Mouse (Mus musculus) hindbrain, embryonic 12.5 days (tissue): ENCODE measurements around the gene Thada. TPM values are rescaled to one million over a fixed set of nuclear protein-coding genes. Genes with fewer than 3 reads are reported as not detected.

Source experiments
- ATAC-seq: fragments of 200-750 bp; cut with Nextera tagmentation; 2 replicates; pipeline ENCODE4 v1.8.0; 2017; ENCODE audit warnings: moderate TSS enrichment; ENCODE audit not compliant: low FRiP score
- H3K27ac ChIP-seq: fragments of 300-500 bp; sonication (generic); 2 replicates; pipeline ENCODE4 v1.5.1; 2016; ENCODE audit warnings: mild to moderate bottlenecking
- H3K27me3 ChIP-seq: fragments of 300-500 bp; sonication (generic); 2 replicates; pipeline ENCODE4 v1.6.1; 2016; ENCODE audit warnings: mild to moderate bottlenecking
- H3K36me3 ChIP-seq: fragments of 300-500 bp; sonication (generic); 2 replicates; pipeline ENCODE4 v1.6.1; 2016; ENCODE audit warnings: mild to moderate bottlenecking
- H3K4me1 ChIP-seq: fragments of 300-500 bp; sonication (generic); 2 replicates; pipeline ENCODE4 v1.6.1; 2016
- H3K4me2 ChIP-seq: fragments of 300-500 bp; sonication (generic); replicated peaks from 2 replicates; pipeline ENCODE4 v1.6.1; 2016; ENCODE audit warnings: mild to moderate bottlenecking
- H3K4me3 ChIP-seq: fragments of 300-500 bp; sonication (generic); 2 replicates; pipeline ENCODE4 v1.5.1; 2016; ENCODE audit warnings: mild to moderate bottlenecking
- H3K9ac ChIP-seq: fragments of 300-500 bp; sonication (generic); 2 replicates; pipeline ENCODE4 v1.6.1; 2016; ENCODE audit warnings: mild to moderate bottlenecking, moderate library complexity
- H3K9me3 ChIP-seq: fragments of 300-500 bp; sonication (generic); replicated peaks from 2 replicates; pipeline ENCODE4 v1.6.1; 2016; ENCODE audit warnings: mild to moderate bottlenecking
- WGBS: fragments of 180-500 bp; shearing (Covaris S2); methylation state at CpG from one replicate; pipeline ENCODE4 v1.1.7; 2016; 5-methylcytosine and 5-hydroxymethylcytosine counted together
- polyA plus RNA-seq: library from polyadenylated mRNA; unstranded; fragments of >200 nt; fragmentation: Nextera tagmentation; extraction: Ambion mirVana; gene quantifications from 2 replicates; pipeline ENCODE4 v1.2.1, GENCODE M21; 2016

Thada gene
- polyA plus RNA-seq, 1 experiment from 2014 or later, result 9.9 TPM

- H3K4me3 ChIP-seq, result no peak overlapping the region
- no peak overlapping the region; the same call in 1 of the 2 replicates for H3K9ac ChIP-seq
- 0 out of 2 replicates have a peak, but pooled peaks cover 4% of the 10 kb centered on the region for H3K9me3 ChIP-seq
- peaks cover 35% of the 10 kb centered on the region for H3K4me1 ChIP-seq
- ATAC-seq, result no peak
- peaks cover 12% of the 10 kb centered on the region for H3K27me3 ChIP-seq
- H3K27ac ChIP-seq, result peak overlapping the region; percentile 57
- 0 out of 2 replicates have a peak overlapping the region, but pooled peaks have one; percentile 6 for H3K4me2 ChIP-seq
- 65% methylated on average over 18 of the region's 18 CpGs for WGBS
- H3K36me3 ChIP-seq, result 0 out of 2 replicates have a peak, but pooled peaks cover 3% of the 10 kb centered on the region
Observed at GRCm38 (mm10) chr17:84181502-84182310, 284.3 kb downstream of the Thada start.

DNA sequence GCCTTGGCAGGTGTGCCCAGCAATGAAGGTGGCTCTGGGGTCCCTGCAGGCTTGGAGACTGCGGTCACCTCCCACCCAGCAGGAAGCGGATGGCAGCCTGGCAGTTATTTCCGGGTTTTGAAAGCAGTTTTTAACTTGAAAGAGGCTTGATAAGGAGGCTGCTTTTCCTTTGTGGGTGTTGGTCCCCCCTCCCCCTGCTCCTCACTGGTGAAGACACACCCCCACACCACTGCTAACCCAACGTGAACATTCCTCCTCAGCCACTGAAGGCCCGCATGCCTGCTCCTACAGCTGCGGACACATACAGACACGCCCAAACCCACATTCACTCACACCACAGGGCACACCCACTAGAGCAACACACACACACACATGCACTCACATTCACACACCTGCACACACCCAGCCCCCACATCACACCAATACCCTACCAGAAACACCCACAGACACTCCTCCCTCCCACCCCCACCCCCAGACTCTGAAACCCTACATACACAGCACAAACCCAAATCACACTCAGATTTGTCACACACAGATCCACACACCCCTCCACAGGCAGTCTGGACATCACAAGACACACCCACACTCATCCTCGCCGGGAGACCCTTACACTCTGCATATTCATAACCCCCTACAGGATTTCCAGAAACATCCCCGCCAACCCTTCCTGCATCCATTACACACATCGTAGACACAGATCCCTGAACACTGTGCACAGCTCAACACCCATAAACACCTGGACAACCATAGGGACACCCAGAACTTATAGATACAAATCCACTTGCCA is 285.1 kb downstream of the Thada start:
- 0 out of 2 replicates have a peak, but pooled peaks cover 4% of the 10 kb centered on the region for H3K9me3 ChIP-seq
- peaks cover 35% of the 10 kb centered on the region for H3K4me1 ChIP-seq
- H3K4me3 ChIP-seq, result no peak overlapping the region
- H3K9ac ChIP-seq, result no peak overlapping the region
- no peak for ATAC-seq
- WGBS, result 38% methylated on average over 11 of the region's 11 CpGs
- H3K27ac ChIP-seq, result no peak overlapping the region
- peaks cover 7% of the 10 kb centered on the region; the same call in 1 of the 2 replicates for H3K27me3 ChIP-seq
- H3K4me2 ChIP-seq, result no peak overlapping the region
- 0 out of 2 replicates have a peak, but pooled peaks cover under 1% of the 10 kb centered on the region for H3K36me3 ChIP-seq

DNA sequence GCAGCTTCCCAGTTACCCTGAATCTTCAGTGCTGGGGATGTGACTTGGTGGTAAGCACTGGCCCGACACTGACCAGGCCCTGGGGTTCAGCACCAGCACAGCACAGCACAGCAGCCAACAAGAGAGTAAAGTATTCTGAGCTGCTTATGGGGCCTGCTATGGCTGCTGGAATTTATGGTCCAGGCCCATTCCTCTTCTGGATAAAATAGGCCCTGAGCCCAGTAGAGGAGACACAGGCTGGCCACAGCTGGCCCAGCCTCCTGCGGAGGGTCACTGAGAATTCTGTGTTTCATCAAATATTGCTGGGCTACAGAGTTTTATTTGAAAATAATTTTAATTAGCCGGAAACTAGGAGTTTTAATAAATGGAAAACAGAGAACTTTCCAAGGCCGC is 286.0 kb downstream of the Thada start:
- Histone ChIP-seq H3K4me2 (no peak overlapping the region), H3K27me3 (peaks cover 6% of the 10 kb centered on the region; the same call in 1 of the 2 replicates), H3K4me1 (peaks cover 35% of the 10 kb centered on the region), H3K27ac (no peak overlapping the region), H3K36me3 (no peaks in the 10 kb centered on the region), H3K9ac (no peak overlapping the region), H3K4me3 (no peak overlapping the region), H3K9me3 (peaks cover 13% of the 10 kb centered on the region)
- no peak for ATAC-seq
- 82% methylated on average over 4 of the region's 4 CpGs for whole genome bisulfite sequencing

DNA sequence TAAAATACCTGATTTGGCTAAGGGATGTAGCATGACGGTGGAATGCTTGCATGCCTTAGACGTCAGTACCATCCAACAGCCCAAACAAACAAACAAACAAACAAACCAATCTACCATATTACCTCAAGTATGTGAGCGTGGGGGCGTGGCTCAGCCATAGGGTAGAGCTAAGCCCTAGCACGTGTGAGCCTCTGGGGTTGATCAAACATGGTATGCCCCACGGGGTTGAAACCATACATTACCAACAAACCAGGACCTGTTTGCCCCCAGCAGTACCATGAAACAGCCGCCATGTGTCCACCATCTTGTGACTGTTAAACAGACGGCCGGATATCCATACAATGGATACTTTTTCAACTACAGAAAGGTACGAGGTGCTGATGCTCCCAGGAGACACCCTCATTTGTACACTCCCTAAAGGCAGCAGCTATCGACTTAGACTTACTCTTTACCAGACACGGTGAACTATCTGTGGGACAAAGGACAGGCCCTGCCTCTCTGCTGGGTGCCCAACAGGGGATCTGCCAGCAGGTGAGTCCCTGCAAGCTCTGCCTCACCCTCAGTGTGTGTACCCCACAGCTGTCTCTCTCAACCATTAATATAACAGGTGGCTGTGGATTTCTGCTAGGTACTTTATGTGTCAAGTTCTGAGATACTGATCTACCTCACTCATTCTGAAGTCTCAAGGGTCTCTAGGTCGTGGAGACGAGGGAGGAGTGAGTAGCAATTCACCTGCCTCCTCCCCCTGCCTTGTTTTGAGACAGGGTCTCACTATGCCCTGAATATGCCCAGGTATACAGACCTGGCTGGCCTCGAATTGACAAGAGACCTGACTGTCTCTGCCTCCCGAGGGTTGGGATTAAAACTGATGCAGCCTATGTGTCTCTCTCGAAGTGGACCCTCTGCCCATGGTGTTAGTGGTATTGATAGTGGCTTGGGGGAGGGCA is 286.7 kb downstream of the Thada start:
- Histone ChIP-seq H3K27me3 (peaks cover 6% of the 10 kb centered on the region; the same call in 1 of the 2 replicates), H3K4me2 (no peak overlapping the region), H3K27ac (no peak overlapping the region), H3K9ac (no peak overlapping the region), H3K36me3 (no peaks in the 10 kb centered on the region), H3K4me3 (no peak overlapping the region), H3K9me3 (peaks cover 13% of the 10 kb centered on the region), H3K4me1 (peaks cover 35% of the 10 kb centered on the region)
- ATAC-seq, result no peak
- WGBS, result 84% methylated on average over 17 of the region's 17 CpGs

DNA sequence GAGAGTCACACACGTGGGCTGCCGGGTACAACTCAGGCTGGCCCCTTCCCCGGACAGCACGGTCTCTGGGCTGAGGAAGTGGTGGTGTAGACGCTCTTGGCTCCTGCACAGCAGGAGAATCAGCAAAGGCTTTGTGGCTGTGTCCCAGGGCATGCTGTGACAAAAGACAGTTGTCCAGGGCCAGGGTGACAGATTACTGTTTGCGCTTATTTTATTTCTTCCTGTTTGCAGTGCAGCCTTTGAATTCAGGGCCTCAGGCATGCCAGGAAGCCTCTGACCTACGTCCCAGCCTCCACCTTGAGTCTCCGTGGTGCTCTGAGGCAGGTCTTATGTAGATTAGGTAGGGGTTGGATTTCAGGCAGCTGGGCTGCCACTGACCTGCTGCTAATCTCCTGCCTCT is 288.5 kb downstream of the Thada start:
- Histone ChIP-seq H3K4me2 (no peak overlapping the region), H3K27ac (no peak overlapping the region), H3K4me1 (peaks cover 23% of the 10 kb centered on the region), H3K27me3 (peaks cover 6% of the 10 kb centered on the region; the same call in 1 of the 2 replicates), H3K36me3 (no peaks in the 10 kb centered on the region), H3K4me3 (no peak overlapping the region), H3K9ac (no peak overlapping the region), H3K9me3 (peaks cover 13% of the 10 kb centered on the region)
- no peak for ATAC-seq
- 17% methylated on average over 8 of the region's 8 CpGs for WGBS

GRCm38 (mm10) chr17:84176446-84176845 is 289.6 kb downstream of the Thada start:
- no peaks in the 10 kb centered on the region for H3K36me3 ChIP-seq
- 91% methylated on average over 7 of the region's 7 CpGs for WGBS

GRCm38 (mm10) chr17:84175196-84175595 is 290.8 kb downstream of the Thada start:
- ATAC-seq, result no peak
- Histone ChIP-seq H3K9me3 (peaks cover 9% of the 10 kb centered on the region), H3K4me1 (0 out of 2 replicates have a peak, but pooled peaks cover 4% of the 10 kb centered on the region), H3K4me3 (no peak overlapping the region), H3K27ac (no peak overlapping the region), H3K9ac (no peak overlapping the region), H3K27me3 (no peaks in the 10 kb centered on the region), H3K4me2 (no peak overlapping the region), H3K36me3 (no peaks in the 10 kb centered on the region)
- WGBS, result 96% methylated on average over 17 of the region's 17 CpGs

More at GRCm38 (mm10) chr17:84176446-84176845, 289.6 kb downstream of the Thada start:
- Histone ChIP-seq H3K9me3 (peaks cover 10% of the 10 kb centered on the region), H3K4me3 (no peak overlapping the region), H3K27me3 (no peaks in the 10 kb centered on the region), H3K9ac (no peak overlapping the region), H3K27ac (no peak overlapping the region), H3K4me1 (peaks cover 14% of the 10 kb centered on the region), H3K4me2 (no peak overlapping the region)
- no peak for ATAC-seq

- Histone ChIP-seq H3K27ac (no peak overlapping the region), H3K4me2 (no peak overlapping the region)
- 93% methylated on average over 3 of the region's 4 CpGs for WGBS
Observed at GRCm38 (mm10) chr17:84167377-84167776, 298.6 kb downstream of the Thada start.

DNA sequence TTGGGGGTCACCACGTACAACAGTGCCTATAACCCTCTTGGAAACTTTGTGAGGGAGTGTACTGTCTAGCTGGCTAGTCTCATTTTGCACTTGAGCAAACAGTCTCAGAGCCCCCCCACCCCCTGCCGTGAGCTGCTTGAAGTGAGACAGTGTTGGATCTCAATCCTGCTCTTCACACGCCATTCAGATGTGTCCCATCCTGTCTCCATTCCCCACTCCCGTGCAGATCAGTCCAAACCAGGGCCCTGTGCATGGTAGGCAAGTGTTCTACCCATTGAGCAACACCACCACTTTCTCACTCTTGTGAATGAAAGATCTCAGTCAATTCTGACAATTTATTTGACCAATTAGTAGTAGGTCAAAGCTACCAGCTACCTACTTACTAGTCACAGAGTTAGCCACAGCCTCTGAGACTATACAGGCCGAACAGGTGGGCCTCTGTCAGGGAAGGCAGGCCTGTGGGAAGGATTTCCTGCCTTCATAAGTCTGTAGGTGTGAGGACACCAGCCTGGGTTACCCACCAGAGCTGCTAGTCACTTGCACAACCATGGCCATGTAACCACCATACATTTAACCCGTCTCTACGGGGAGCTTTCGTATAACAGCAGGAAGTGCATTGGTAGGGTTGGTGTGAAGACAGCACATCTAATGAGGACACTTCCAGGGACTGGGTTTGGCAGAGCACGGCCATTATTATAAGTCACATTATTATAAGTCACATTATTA is 299.7 kb downstream of the Thada start:
- Histone ChIP-seq H3K9me3 (no peaks in the 10 kb centered on the region), H3K4me2 (no peak overlapping the region), H3K9ac (no peak overlapping the region), H3K36me3 (no peaks in the 10 kb centered on the region), H3K27me3 (no peaks in the 10 kb centered on the region), H3K4me3 (no peak overlapping the region), H3K27ac (no peak overlapping the region), H3K4me1 (peaks cover 3% of the 10 kb centered on the region)
- 89% methylated on average over 9 of the region's 9 CpGs for WGBS
- ATAC-seq, result no peak

More at GRCm38 (mm10) chr17:84167377-84167776, 298.6 kb downstream of the Thada start:
- H3K36me3 ChIP-seq, result no peaks in the 10 kb centered on the region
- no peaks in the 10 kb centered on the region for H3K27me3 ChIP-seq
- no peaks in the 10 kb centered on the region for H3K4me1 ChIP-seq
- no peaks in the 10 kb centered on the region for H3K9me3 ChIP-seq
- no peak for ATAC-seq
- no peak overlapping the region for H3K9ac ChIP-seq
- no peak overlapping the region for H3K4me3 ChIP-seq

GRCm38 (mm10) chr17:84165735-84166134 is 300.3 kb downstream of the Thada start:
- Histone ChIP-seq H3K36me3 (no peaks in the 10 kb centered on the region), H3K9me3 (no peaks in the 10 kb centered on the region), H3K4me1 (peaks cover 6% of the 10 kb centered on the region), H3K4me2 (no peak overlapping the region), H3K27me3 (no peaks in the 10 kb centered on the region), H3K9ac (no peak overlapping the region), H3K4me3 (no peak overlapping the region), H3K27ac (no peak overlapping the region)
- WGBS, result 90% methylated on average over 3 of the region's 3 CpGs
- ATAC-seq, result no peak

GRCm38 (mm10) chr17:84164146-84164545 is 301.9 kb downstream of the Thada start:
- H3K4me2 ChIP-seq, result no peak overlapping the region
- peaks cover 6% of the 10 kb centered on the region for H3K4me1 ChIP-seq
- H3K9me3 ChIP-seq, result no peaks in the 10 kb centered on the region
- no peak for ATAC-seq
- no peak overlapping the region for H3K9ac ChIP-seq
- no peaks in the 10 kb centered on the region for H3K27me3 ChIP-seq
- no peaks in the 10 kb centered on the region for H3K36me3 ChIP-seq
- no peak overlapping the region for H3K27ac ChIP-seq
- 86% methylated on average over 8 of the region's 8 CpGs for WGBS
- H3K4me3 ChIP-seq, result no peak overlapping the region
